Mouse (Mus musculus) activated CD4-positive, CD25-positive, alpha-beta regulatory T cell, adult 4 months (primary cell): ENCODE data around the gene Adora3. TPM values are rescaled to one million over a fixed set of nuclear protein-coding genes. Genes with fewer than 3 reads are reported as not detected.
A peak's percentile ranks its signal among the peaks of the same experiment; 100 is the strongest.

Source experiments
- ATAC-seq: one replicate; pipeline ENCODE4 v1.8.0; 2017
- polyA plus RNA-seq, 2 experiments: library from polyadenylated mRNA; unstranded; fragments of 100-300 nt; shearing (Covaris generic); gene quantifications; one replicate each; pipeline ENCODE4 v1.2.1; 2017

The Adora3 gene
- polyA plus RNA-seq, 2 experiments from 2014 or later, result 0.71 TPM; not detected in 1

- no peak for ATAC-seq
Measured at GRCm38 (mm10) chr3:105876022-105876421, 5.4 kb downstream of the Adora3 start.

GRCm38 (mm10) chr3:105877252-105877803, 6.7 kb downstream of the Adora3 start:
- ATAC-seq, result no peak

- no peak for ATAC-seq
Measured at GRCm38 (mm10) chr3:105877919-105878318, 7.3 kb downstream of the Adora3 start.

GRCm38 (mm10) chr3:105878751-105879150, 8.1 kb downstream of the Adora3 start:
- ATAC-seq, result no peak

GRCm38 (mm10) chr3:105880419-105880818, 9.8 kb downstream of the Adora3 start:
- no peak for ATAC-seq

- ATAC-seq, result no peak
Measured at GRCm38 (mm10) chr3:105882105-105882504, 11.4 kb downstream of the Adora3 start.

- ATAC-seq, result no peak
Measured at GRCm38 (mm10) chr3:105883111-105883510, 12.5 kb downstream of the Adora3 start.

- ATAC-seq, result no peak
Measured at GRCm38 (mm10) chr3:105888961-105889360, 18.3 kb downstream of the Adora3 start.

- no peak for ATAC-seq
Measured at GRCm38 (mm10) chr3:105890220-105890619, 19.6 kb downstream of the Adora3 start.

GRCm38 (mm10) chr3:105891141-105891540, 20.5 kb downstream of the Adora3 start:
- no peak for ATAC-seq

- peak; percentile 62 for ATAC-seq
Measured at GRCm38 (mm10) chr3:105891760-105892571, 21.3 kb downstream of the Adora3 start.

GRCm38 (mm10) chr3:105892572-105893495, 22.2 kb downstream of the Adora3 start:
- peak; percentile 62 for ATAC-seq

- no peak for ATAC-seq
Measured at GRCm38 (mm10) chr3:105893941-105894391, 23.3 kb downstream of the Adora3 start.

- ATAC-seq, result peak; percentile 35
Measured at GRCm38 (mm10) chr3:105894601-105895592, 24.2 kb downstream of the Adora3 start.

GRCm38 (mm10) chr3:105896811-105897210, 26.2 kb downstream of the Adora3 start:
- ATAC-seq, result no peak

GRCm38 (mm10) chr3:105898325-105898724, 27.7 kb downstream of the Adora3 start:
- no peak for ATAC-seq

- ATAC-seq, result no peak
Measured at GRCm38 (mm10) chr3:105898861-105899260, 28.2 kb downstream of the Adora3 start.

- ATAC-seq, result peak; percentile 29
Measured at GRCm38 (mm10) chr3:105899394-105900147, 28.9 kb downstream of the Adora3 start.

- ATAC-seq, result no peak
Measured at GRCm38 (mm10) chr3:105900266-105900665, 29.6 kb downstream of the Adora3 start.

GRCm38 (mm10) chr3:105900716-105901115, 30.1 kb downstream of the Adora3 start:
- peak; percentile 83 for ATAC-seq

- no peak for ATAC-seq
Measured at GRCm38 (mm10) chr3:105901468-105901867, 30.8 kb downstream of the Adora3 start.
